Mouse (Mus musculus) limb, embryonic 14.5 days (tissue): ENCODE data around the gene Ube2cbp. TPM values are rescaled to one million over a fixed set of nuclear protein-coding genes. Genes with fewer than 3 reads are reported as not detected.

ENCODE experiments used
- ATAC-seq: fragments of 200-750 bp; cut with Nextera tagmentation; 2 replicates; pipeline ENCODE4 v1.8.0; 2017; ENCODE audit warnings: low read depth, moderate number of reproducible peaks, moderate TSS enrichment; ENCODE audit not compliant: low FRiP score
- DNase-seq: peaks from one replicate; pipeline ENCODE4 v3.0.0-alpha.2; 2015; ENCODE audit warnings: low spot score
- H3K27ac ChIP-seq: fragments of 300-500 bp; sonication (generic); replicated peaks from 2 replicates; pipeline ENCODE4 v1.5.1; 2014; ENCODE audit warnings: low read depth, mild to moderate bottlenecking, low read length, moderate library complexity, mixed read lengths
- H3K27me3 ChIP-seq: fragments of 300-500 bp; sonication (generic); 2 replicates; pipeline ENCODE4 v1.6.1; 2014; ENCODE audit warnings: low read length, mixed read lengths; ENCODE audit not compliant: control insufficient read depth, insufficient read depth
- H3K36me3 ChIP-seq: fragments of 300-500 bp; sonication (generic); 2 replicates; pipeline ENCODE4 v1.6.1; 2014; ENCODE audit warnings: mild to moderate bottlenecking, low read length, moderate library complexity, mixed read lengths; ENCODE audit not compliant: control insufficient read depth, insufficient read depth
- H3K4me1 ChIP-seq: fragments of 300-500 bp; sonication (generic); 2 replicates; pipeline ENCODE4 v1.6.1; 2014; ENCODE audit warnings: antibody characterized with exemption, low read length, mixed read lengths; ENCODE audit not compliant: control insufficient read depth, insufficient read depth
- H3K4me2 ChIP-seq: fragments of 300-500 bp; sonication (generic); replicated peaks from 2 replicates; pipeline ENCODE4 v1.6.1; 2014; ENCODE audit warnings: low read depth, mild to moderate bottlenecking, low read length, moderate library complexity; ENCODE audit not compliant: severe bottlenecking
- H3K4me3 ChIP-seq: fragments of 300-500 bp; sonication (generic); replicated peaks from 2 replicates; pipeline ENCODE4 v1.5.1; 2014; ENCODE audit warnings: low read length
- H3K9ac ChIP-seq: fragments of 300-500 bp; sonication (generic); 2 replicates; pipeline ENCODE4 v1.6.1; 2014; ENCODE audit warnings: mild to moderate bottlenecking, low read depth, low read length, moderate library complexity; ENCODE audit not compliant: severe bottlenecking
- H3K9me3 ChIP-seq: fragments of 300-500 bp; sonication (generic); 2 replicates; pipeline ENCODE4 v1.6.1; 2016; ENCODE audit warnings: low read length; ENCODE audit not compliant: control insufficient read depth
- POLR2A ChIP-seq: fragments of 200-500 bp; IDR thresholded peaks from 2 replicates; pipeline ENCODE4 v1.8.0; 2012; ENCODE audit warnings: inconsistent platforms, mild to moderate bottlenecking, moderate library complexity, borderline replicate concordance; ENCODE audit not compliant: insufficient read depth, insufficient read length; ENCODE audit errors: extremely low read depth
- WGBS: fragments of 180-500 bp; shearing (Covaris S2); extraction: QIAGEN DNeasy Blood & Tissue Kit; methylation state at CpG from one replicate; pipeline ENCODE4 v1.1.7; 2014; 5-methylcytosine and 5-hydroxymethylcytosine counted together
- polyA plus RNA-seq, 2 experiments: library from polyadenylated mRNA; depleted of rRNA in 1 of 2; stranded (reverse) in 1 of 2; unstranded in 1 of 2; fragments of >200 nt; fragmentation: Nextera tagmentation in 1 of 2; extraction: Ambion mirVana in 1 of 2; gene quantifications; 2 replicates each; pipeline versions ENCODE4 v1.2.1 to v1.2.3; 2012 to 2014

The Ube2cbp gene
- polyA plus RNA-seq, 2 experiments, result 3.4 to 5.2 TPM

- Histone ChIP-seq H3K36me3 (no peaks in the 10 kb centered on the region), H3K4me3 (no peak overlapping the region), H3K9me3 (no peaks in the 10 kb centered on the region), H3K4me1 (peaks cover 5% of the 10 kb centered on the region; the same call in 1 of the 2 replicates), H3K27ac (no peak overlapping the region), H3K4me2 (no peak overlapping the region), H3K9ac (no peak overlapping the region), H3K27me3 (no peaks in the 10 kb centered on the region)
- no peak for TF ChIP-seq POLR2A
- ATAC-seq (no peak), DNase-seq (no peak)
- 82% methylated on average over 1 of the region's 1 CpGs for WGBS
These were observed 69.7 kb downstream of the Ube2cbp start for GRCm38 (mm10) chr9:86395012-86395411.

DNA sequence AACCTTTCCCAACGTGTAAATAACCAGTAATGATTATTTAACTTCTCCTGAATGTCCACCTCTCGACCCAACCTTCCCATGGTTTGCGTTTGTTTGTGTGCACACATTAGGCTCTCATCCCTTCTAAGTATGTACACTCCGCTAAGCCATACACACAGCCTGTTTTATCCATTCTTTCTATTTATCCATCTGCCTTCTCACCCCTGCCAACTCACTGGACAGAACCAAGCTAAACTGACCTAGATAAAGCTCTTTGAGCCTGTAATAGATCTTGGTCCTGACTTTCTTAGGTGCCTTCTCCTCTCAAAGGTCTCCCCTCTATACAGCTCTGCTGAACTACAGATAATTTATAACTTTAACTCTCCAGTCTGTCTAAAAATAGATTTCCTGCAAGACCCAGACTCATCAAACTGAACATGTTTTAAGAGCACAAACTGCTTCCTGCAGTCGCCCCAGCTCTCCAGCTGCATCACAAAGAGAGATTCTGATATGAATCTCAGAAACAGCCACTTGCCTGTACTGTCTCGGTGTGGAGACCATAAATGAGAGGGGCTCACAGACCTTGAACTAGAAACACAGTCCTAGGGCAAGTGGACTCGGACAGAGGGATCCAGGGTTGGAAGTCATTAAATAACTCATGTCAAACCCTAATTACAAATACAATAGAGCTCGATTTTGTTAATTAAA, 71.0 kb downstream of the Ube2cbp start:
- Histone ChIP-seq H3K27ac (no peak overlapping the region), H3K36me3 (no peaks in the 10 kb centered on the region), H3K4me1 (peaks cover 5% of the 10 kb centered on the region; the same call in 1 of the 2 replicates), H3K4me2 (no peak overlapping the region), H3K9ac (no peak overlapping the region), H3K27me3 (no peaks in the 10 kb centered on the region), H3K9me3 (no peaks in the 10 kb centered on the region), H3K4me3 (no peak overlapping the region)
- no peak for DNase-seq
- no peak for ATAC-seq
- WGBS, result 47% methylated on average over 8 of the region's 8 CpGs
- TF ChIP-seq POLR2A, result no peak

- H3K9ac ChIP-seq, result no peak overlapping the region
- H3K36me3 ChIP-seq, result no peaks in the 10 kb centered on the region
- H3K9me3 ChIP-seq, result no peaks in the 10 kb centered on the region
- DNase-seq (no peak), ATAC-seq (no peak)
- H3K4me2 ChIP-seq, result no peak overlapping the region
- no peak for TF ChIP-seq POLR2A
- no peaks in the 10 kb centered on the region for H3K27me3 ChIP-seq
- no peak overlapping the region for H3K27ac ChIP-seq
- H3K4me3 ChIP-seq, result no peak overlapping the region
- H3K4me1 ChIP-seq, result peaks cover 5% of the 10 kb centered on the region; the same call in 1 of the 2 replicates
These were observed 73.3 kb downstream of the Ube2cbp start for GRCm38 (mm10) chr9:86391467-86391866.

- H3K9me3 ChIP-seq, result no peaks in the 10 kb centered on the region
- H3K4me2 ChIP-seq, result no peak overlapping the region
- no peak overlapping the region for H3K27ac ChIP-seq
- H3K36me3 ChIP-seq, result no peaks in the 10 kb centered on the region
- H3K27me3 ChIP-seq, result no peaks in the 10 kb centered on the region
- H3K4me3 ChIP-seq, result no peak overlapping the region
- no peak for DNase-seq
- TF ChIP-seq POLR2A, result no peak
- no peak for ATAC-seq
- H3K9ac ChIP-seq, result no peak overlapping the region
- 64% methylated on average over 2 of the region's 2 CpGs for WGBS
- H3K4me1 ChIP-seq, result peaks cover 5% of the 10 kb centered on the region; the same call in 1 of the 2 replicates
These were observed 74.0 kb downstream of the Ube2cbp start for GRCm38 (mm10) chr9:86390713-86391112.

- WGBS, result 52% methylated on average over 4 of the region's 4 CpGs
- TF ChIP-seq POLR2A, result no peak
- ATAC-seq, result no peak
These were observed 76.2 kb downstream of the Ube2cbp start for GRCm38 (mm10) chr9:86388538-86388937.

More at GRCm38 (mm10) chr9:86388538-86388937, 76.2 kb downstream of the Ube2cbp start:
- Histone ChIP-seq H3K27me3 (no peaks in the 10 kb centered on the region), H3K9me3 (no peaks in the 10 kb centered on the region), H3K4me3 (no peak overlapping the region), H3K4me1 (no peaks in the 10 kb centered on the region), H3K9ac (no peak overlapping the region), H3K27ac (no peak overlapping the region), H3K36me3 (no peaks in the 10 kb centered on the region), H3K4me2 (no peak overlapping the region)
- no peak for DNase-seq
